Mouse (Mus musculus): ENCODE data around the gene Vil1. TPM values are rescaled to one million over a fixed set of nuclear protein-coding genes. Genes with fewer than 3 reads are reported as not detected.
A peak's percentile ranks its signal among the peaks of the same experiment; 100 is the strongest.

Vil1 gene
- polyA plus RNA-seq, 1 experiment from 2014 or later: 0.14 TPM

DNA sequence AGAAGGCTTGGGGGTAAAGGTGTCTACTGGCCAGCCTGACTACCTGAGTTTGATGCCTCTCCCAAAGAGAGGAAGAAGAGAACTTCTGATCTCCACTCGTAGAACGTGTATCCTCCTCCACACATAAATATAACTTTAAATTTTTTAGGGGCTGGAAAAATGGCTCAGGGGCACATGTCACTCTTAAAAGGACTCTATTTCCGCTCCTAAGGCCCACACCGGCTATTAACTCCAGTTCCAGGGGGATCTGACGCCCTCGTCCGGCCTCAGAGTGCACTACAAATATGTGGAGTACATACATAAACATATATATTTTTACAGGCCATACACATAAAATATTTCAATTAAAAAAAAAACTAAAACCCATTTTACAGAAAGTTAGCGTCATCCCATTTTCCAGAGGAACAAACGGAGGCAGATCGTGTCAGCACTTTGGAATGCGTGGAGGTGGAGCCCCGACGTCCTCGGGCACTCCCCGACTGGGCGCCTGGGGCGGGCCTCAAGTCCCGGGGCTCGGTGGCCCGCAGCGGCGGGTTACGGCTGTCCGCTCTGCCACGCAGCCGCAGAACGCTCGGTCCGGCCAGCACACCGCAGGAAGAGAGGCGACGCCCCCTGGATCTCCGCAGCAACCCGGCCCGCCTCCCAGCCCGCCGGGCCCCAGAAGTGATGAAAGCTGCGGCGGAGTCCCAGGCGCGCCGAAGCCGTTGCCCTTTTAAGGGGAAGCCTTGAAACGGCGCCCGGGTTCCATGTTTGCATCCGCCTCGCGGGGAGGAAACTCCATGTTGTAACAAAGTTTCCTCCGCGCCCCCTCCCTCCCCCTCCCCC is 18.0 kb upstream of the Vil1 start, which contains the start of gene Ctdsp1:
TSS of gene Ctdsp1 (plus strand) at position 586 of the 825 bp plus-strand sequence.
- DNase-seq (ENCODE audit: low spot score) (peak; percentile 98), ATAC-seq (peak; percentile 84)
- H3K27ac ChIP-seq (ENCODE audit: low read depth, low read length): peak within 1 kb of the TSS; percentile 80; the same call in 1 of the 2 replicates
- H3K4me2 ChIP-seq (ENCODE audit: low read length): peak within 1 kb of the TSS; percentile 93
- H3K27me3 ChIP-seq (replicated peaks; ENCODE audit: control insufficient read depth, insufficient read depth, low read length): 0 out of 2 replicates have a peak, but pooled peaks cover 6% of the 10 kb centered on the region
- 2% methylated on average over 50 of the region's 51 CpGs for WGBS
- peaks cover 15% of the 10 kb centered on the region for H3K36me3 ChIP-seq (ENCODE audit: control insufficient read depth, insufficient read depth, low read length)
- H3K9me3 ChIP-seq (replicated peaks; ENCODE audit: control insufficient read depth, low read length): no peaks in the 10 kb centered on the region
- peaks cover 4% of the 10 kb centered on the region; the same call in 1 of the 2 replicates for H3K4me1 ChIP-seq (ENCODE audit: control insufficient read depth, insufficient read depth, low read length)
- H3K9ac ChIP-seq (ENCODE audit: low read length): peak within 1 kb of the TSS; percentile 87
- peak within 1 kb of the TSS; percentile 92 for H3K4me3 ChIP-seq (ENCODE audit: low read depth, low read length)

DNA sequence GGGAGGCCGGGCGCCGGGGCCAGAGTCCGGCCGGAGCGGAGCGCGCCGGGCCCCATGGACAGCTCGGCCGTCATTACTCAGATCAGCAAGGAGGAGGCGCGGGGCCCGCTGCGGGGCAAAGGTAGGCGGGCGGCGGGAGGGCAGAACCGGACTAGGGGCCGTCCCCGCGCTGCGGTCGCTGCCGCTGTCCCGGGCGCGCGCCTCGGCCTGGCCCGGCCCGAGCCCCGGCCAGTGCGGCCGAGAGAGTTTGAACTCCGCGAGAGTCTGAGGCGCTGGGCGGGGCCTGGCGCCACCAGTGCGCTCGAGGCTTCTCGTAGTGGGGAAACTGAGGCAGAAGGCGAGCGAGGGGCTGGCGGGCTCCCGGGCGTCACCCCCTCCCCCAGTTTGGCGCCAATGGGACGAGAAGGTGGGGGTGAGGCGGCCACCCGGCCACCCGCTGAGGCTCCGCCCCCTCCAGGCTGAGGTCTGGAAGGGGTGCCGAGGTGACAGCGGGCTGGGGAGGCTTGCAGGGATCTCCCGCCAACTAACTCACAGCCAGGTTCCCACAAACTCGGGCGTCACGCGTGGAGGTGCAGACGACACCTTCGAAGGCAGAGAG is 17.2 kb upstream of the Vil1 start:
- Histone ChIP-seq H3K27me3 (replicated peaks; ENCODE audit: control insufficient read depth, insufficient read depth, low read length) (0 out of 2 replicates have a peak, but pooled peaks cover 6% of the 10 kb centered on the region), H3K9ac (ENCODE audit: low read length) (peak overlapping the region; percentile 87), H3K27ac (ENCODE audit: low read depth, low read length) (peak overlapping the region; percentile 80; the same call in 1 of the 2 replicates), H3K4me3 (ENCODE audit: low read depth, low read length) (peak overlapping the region; percentile 92), H3K4me2 (ENCODE audit: low read length) (peak overlapping the region; percentile 93), H3K36me3 (ENCODE audit: control insufficient read depth, insufficient read depth, low read length) (peaks cover 15% of the 10 kb centered on the region), H3K9me3 (replicated peaks; ENCODE audit: control insufficient read depth, low read length) (no peaks in the 10 kb centered on the region), H3K4me1 (ENCODE audit: control insufficient read depth, insufficient read depth, low read length) (peaks cover 4% of the 10 kb centered on the region; the same call in 1 of the 2 replicates)
- under 1% methylated on average over 48 of the region's 63 CpGs for WGBS
- ATAC-seq: peak; percentile 43
- DNase-seq (ENCODE audit: low spot score): peak; percentile 47

- Histone ChIP-seq H3K27ac (ENCODE audit: low read depth, low read length) (no peak overlapping the region; the same call in 1 of the 2 replicates), H3K9me3 (replicated peaks; ENCODE audit: control insufficient read depth, low read length) (no peaks in the 10 kb centered on the region), H3K4me3 (ENCODE audit: low read depth, low read length) (peak overlapping the region; percentile 92), H3K4me2 (ENCODE audit: low read length) (peak overlapping the region; percentile 93), H3K9ac (ENCODE audit: low read length) (peak overlapping the region; percentile 87), H3K36me3 (ENCODE audit: control insufficient read depth, insufficient read depth, low read length) (peaks cover 15% of the 10 kb centered on the region), H3K4me1 (ENCODE audit: control insufficient read depth, insufficient read depth, low read length) (peaks cover 4% of the 10 kb centered on the region; the same call in 1 of the 2 replicates), H3K27me3 (replicated peaks; ENCODE audit: control insufficient read depth, insufficient read depth, low read length) (0 out of 2 replicates have a peak, but pooled peaks cover 6% of the 10 kb centered on the region)
- 2% methylated on average over 16 of the region's 16 CpGs for WGBS
- ATAC-seq (peak; percentile 11), DNase-seq (ENCODE audit: low spot score) (no peak)
Measured at GRCm38 (mm10) chr1:74392446-74392994, 16.7 kb upstream of the Vil1 start.

DNA sequence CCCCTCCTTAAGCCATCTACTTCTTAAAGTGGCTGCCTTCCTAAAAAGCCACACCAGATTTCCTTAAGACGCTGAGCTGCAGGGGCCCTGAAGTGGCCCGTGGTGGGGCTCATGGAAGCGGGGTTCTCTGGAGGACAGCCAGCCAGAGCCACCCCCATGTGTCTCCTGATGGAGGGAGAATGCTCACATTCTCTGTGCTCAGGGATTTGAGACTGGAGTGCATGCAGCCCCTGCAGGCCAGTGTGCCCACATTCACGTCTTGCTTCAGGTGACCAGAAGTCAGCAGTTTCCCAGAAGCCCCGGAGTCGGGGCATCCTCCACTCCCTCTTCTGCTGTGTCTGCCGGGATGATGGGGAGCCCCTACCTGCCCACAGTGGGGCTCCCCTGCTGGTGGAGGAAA is 16.2 kb upstream of the Vil1 start:
- H3K9ac ChIP-seq (ENCODE audit: low read length): peak overlapping the region; percentile 87; the same call in 1 of the 2 replicates
- no peak for ATAC-seq
- DNase-seq (ENCODE audit: low spot score): no peak
- H3K27me3 ChIP-seq (replicated peaks; ENCODE audit: control insufficient read depth, insufficient read depth, low read length): 0 out of 2 replicates have a peak, but pooled peaks cover 6% of the 10 kb centered on the region
- peaks cover 15% of the 10 kb centered on the region for H3K36me3 ChIP-seq (ENCODE audit: control insufficient read depth, insufficient read depth, low read length)
- 27% methylated on average over 7 of the region's 7 CpGs for WGBS
- peaks cover 4% of the 10 kb centered on the region; the same call in 1 of the 2 replicates for H3K4me1 ChIP-seq (ENCODE audit: control insufficient read depth, insufficient read depth, low read length)
- H3K4me3 ChIP-seq (ENCODE audit: low read depth, low read length): peak overlapping the region; percentile 92
- no peaks in the 10 kb centered on the region for H3K9me3 ChIP-seq (replicated peaks; ENCODE audit: control insufficient read depth, low read length)
- H3K27ac ChIP-seq (ENCODE audit: low read depth, low read length): no peak overlapping the region
- peak overlapping the region; percentile 93 for H3K4me2 ChIP-seq (ENCODE audit: low read length)

DNA sequence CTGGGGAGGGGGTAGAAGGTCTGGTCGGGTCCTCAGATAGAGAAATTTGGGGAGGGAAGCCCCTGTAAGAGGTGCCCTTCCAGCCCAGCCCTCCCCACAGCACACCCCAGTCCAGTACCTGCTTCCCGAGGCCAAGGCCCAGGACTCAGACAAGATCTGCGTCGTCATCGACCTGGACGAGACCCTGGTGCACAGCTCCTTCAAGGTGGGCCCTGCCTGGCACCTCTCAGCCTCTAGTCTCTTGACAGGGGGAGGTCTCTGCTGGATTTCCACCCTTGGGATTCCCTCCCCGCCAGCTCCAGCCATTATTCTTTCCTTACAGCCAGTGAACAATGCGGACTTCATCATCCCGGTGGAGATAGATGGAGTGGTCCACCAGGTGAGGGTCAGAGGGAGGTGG is 15.5 kb upstream of the Vil1 start:
- Histone ChIP-seq H3K4me3 (ENCODE audit: low read depth, low read length) (no peak overlapping the region), H3K36me3 (ENCODE audit: control insufficient read depth, insufficient read depth, low read length) (peaks cover 15% of the 10 kb centered on the region), H3K27me3 (replicated peaks; ENCODE audit: control insufficient read depth, insufficient read depth, low read length) (0 out of 2 replicates have a peak, but pooled peaks cover 6% of the 10 kb centered on the region), H3K4me2 (ENCODE audit: low read length) (no peak overlapping the region), H3K27ac (ENCODE audit: low read depth, low read length) (no peak overlapping the region), H3K9ac (ENCODE audit: low read length) (no peak overlapping the region), H3K4me1 (ENCODE audit: control insufficient read depth, insufficient read depth, low read length) (peaks cover 4% of the 10 kb centered on the region; the same call in 1 of the 2 replicates), H3K9me3 (replicated peaks; ENCODE audit: control insufficient read depth, low read length) (no peaks in the 10 kb centered on the region)
- 86% methylated on average over 9 of the region's 9 CpGs for WGBS
- ATAC-seq (no peak), DNase-seq (ENCODE audit: low spot score) (no peak)

DNA sequence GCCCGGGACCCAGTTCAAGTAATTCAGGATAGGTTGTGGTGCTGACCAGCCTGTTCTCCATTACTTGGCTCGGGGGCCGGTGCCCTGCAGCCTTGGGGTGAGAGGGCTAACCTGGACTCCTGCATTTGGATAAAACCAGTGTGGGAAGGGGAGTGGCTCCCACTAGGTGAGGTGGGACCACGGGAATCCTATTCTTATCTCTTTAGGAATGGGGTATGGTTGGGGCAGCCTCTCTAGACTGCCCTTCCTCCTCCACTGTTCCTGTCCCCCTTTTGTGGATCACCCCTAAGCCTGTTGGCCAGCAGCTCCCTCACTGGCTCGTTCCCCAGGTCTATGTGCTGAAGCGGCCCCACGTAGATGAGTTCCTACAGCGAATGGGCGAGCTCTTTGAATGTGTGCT is 14.9 kb upstream of the Vil1 start:
- H3K4me1 ChIP-seq (ENCODE audit: control insufficient read depth, insufficient read depth, low read length): peaks cover 4% of the 10 kb centered on the region; the same call in 1 of the 2 replicates
- H3K4me2 ChIP-seq (ENCODE audit: low read length): no peak overlapping the region
- H3K36me3 ChIP-seq (ENCODE audit: control insufficient read depth, insufficient read depth, low read length): peaks cover 15% of the 10 kb centered on the region
- 93% methylated on average over 9 of the region's 9 CpGs for WGBS
- ATAC-seq (no peak), DNase-seq (ENCODE audit: low spot score) (no peak)
- H3K4me3 ChIP-seq (ENCODE audit: low read depth, low read length): no peak overlapping the region
- no peak overlapping the region for H3K9ac ChIP-seq (ENCODE audit: low read length)
- H3K9me3 ChIP-seq (replicated peaks; ENCODE audit: control insufficient read depth, low read length): no peaks in the 10 kb centered on the region
- 0 out of 2 replicates have a peak, but pooled peaks cover 6% of the 10 kb centered on the region for H3K27me3 ChIP-seq (replicated peaks; ENCODE audit: control insufficient read depth, insufficient read depth, low read length)
- no peak overlapping the region for H3K27ac ChIP-seq (ENCODE audit: low read depth, low read length)

- Histone ChIP-seq H3K4me3 (ENCODE audit: low read depth, low read length) (no peak overlapping the region), H3K4me2 (ENCODE audit: low read length) (no peak overlapping the region), H3K9ac (ENCODE audit: low read length) (no peak overlapping the region), H3K27ac (ENCODE audit: low read depth, low read length) (no peak overlapping the region), H3K27me3 (replicated peaks; ENCODE audit: control insufficient read depth, insufficient read depth, low read length) (0 out of 2 replicates have a peak, but pooled peaks cover 6% of the 10 kb centered on the region), H3K9me3 (replicated peaks; ENCODE audit: control insufficient read depth, low read length) (no peaks in the 10 kb centered on the region), H3K4me1 (ENCODE audit: control insufficient read depth, insufficient read depth, low read length) (peaks cover 4% of the 10 kb centered on the region; the same call in 1 of the 2 replicates), H3K36me3 (ENCODE audit: control insufficient read depth, insufficient read depth, low read length) (peaks cover 15% of the 10 kb centered on the region)
- DNase-seq (ENCODE audit: low spot score) (no peak), ATAC-seq (no peak)
- WGBS: 90% methylated on average over 15 of the region's 15 CpGs
Measured at GRCm38 (mm10) chr1:74394858-74395257, 14.3 kb upstream of the Vil1 start.

DNA sequence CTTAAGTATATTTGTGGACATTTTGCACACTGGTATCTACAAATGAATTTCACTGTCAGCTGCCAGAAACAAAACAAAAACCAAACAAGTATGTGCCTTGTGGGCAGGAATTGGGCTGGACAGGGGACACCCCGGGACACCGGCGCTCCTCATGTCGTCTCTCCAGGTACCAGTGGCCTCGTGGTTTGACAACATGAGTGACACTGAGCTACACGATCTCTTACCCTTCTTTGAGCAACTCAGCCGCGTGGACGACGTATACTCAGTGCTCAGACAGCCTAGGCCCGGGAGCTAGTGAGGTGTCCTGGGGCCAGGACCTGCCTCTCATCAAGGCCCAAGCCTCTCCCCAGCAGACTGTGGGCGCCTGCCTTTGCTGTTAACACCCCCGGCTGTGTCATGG is 13.9 kb upstream of the Vil1 start:
- 89% methylated on average over 12 of the region's 13 CpGs for WGBS
- DNase-seq (ENCODE audit: low spot score) (no peak), ATAC-seq (no peak)
- Histone ChIP-seq H3K36me3 (ENCODE audit: control insufficient read depth, insufficient read depth, low read length) (peaks cover 15% of the 10 kb centered on the region), H3K9ac (ENCODE audit: low read length) (no peak overlapping the region), H3K27ac (ENCODE audit: low read depth, low read length) (no peak overlapping the region), H3K4me3 (ENCODE audit: low read depth, low read length) (no peak overlapping the region), H3K4me2 (ENCODE audit: low read length) (no peak overlapping the region), H3K27me3 (replicated peaks; ENCODE audit: control insufficient read depth, insufficient read depth, low read length) (0 out of 2 replicates have a peak, but pooled peaks cover 6% of the 10 kb centered on the region), H3K9me3 (replicated peaks; ENCODE audit: control insufficient read depth, low read length) (no peaks in the 10 kb centered on the region), H3K4me1 (ENCODE audit: control insufficient read depth, insufficient read depth, low read length) (peaks cover 2% of the 10 kb centered on the region; the same call in 1 of the 2 replicates)
